Mouse (Mus musculus) urinary bladder, postnatal 14 days (tissue): ENCODE measurements around the gene Sbk3.

Experiments
- DNase-seq: peaks from one replicate; pipeline ENCODE4 v3.0.0; 2021; ENCODE audit warnings: low spot score

Sbk3 gene

DNA sequence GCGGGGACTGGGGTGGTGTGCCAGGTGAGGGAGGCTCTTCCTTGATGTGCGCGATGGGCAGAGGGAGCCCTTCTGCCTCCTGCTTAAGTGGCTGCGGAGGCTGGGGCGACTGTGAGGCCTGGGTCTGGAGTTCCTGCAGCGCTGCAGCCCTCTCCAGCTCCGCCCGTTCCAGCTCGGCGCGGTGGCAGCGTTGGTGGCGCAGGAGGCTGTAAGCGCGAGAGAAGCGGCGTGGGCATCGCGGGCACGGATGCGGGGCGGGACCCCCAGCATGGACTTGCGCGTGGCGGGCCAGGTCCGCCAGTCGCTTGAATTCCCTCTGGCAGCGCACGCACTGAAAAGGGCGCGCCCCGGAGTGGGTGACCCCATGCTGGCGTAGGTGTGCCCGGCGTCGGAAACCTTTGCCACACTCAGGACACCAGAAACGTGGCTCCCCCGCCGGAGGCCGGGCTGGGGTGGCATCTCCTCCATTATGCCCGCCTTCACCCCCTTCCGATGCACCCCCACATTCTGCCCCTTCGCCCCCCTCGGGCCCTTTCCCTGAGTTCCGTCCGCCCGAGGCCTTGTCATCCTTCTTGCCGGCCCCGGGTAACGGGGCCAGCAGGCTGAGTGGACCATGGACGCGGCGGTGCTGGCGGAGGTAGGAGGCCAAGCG, 22.5 kb upstream of the Sbk3 start:
- no peak for DNase-seq

DNA sequence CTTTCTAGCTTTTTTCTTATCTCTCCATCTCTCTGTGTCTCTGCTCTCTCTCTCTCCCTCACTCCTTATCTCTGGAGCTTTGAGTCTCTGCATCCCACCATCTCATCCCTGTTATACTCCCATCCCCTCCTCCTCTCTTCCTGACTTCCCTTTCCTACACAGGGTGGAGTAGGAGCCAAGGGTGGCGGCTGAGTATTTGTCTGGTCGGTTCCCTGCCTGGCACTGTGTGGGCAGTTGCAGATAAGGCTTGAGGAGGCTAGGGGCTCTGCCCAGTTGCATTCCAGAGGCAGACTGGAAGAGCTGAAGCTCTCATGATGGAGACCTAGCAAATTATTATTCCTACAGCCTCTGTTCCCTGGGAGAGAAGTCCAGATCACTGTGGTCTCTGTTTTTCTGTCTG, 17.3 kb upstream of the Sbk3 start:
- DNase-seq: no peak

DNA sequence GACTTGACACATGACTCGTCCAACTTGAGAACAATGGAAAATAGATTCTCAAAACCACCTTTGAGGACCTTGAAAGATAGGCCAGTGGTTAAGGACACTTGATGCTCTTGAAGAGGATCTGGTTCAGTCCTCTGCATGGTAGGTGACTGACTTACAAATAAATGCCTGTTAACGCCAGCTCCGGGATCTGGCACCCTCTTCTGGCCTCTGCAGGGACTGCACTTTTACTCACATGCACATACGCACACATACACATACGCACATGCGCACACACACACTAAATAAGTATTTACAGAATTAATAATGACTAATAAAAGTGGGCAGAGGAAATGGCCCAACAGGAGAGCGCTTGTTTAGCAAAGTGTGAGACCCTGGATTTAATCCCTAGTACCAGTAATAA, 5.9 kb upstream of the Sbk3 start:
- DNase-seq: no peak

DNA sequence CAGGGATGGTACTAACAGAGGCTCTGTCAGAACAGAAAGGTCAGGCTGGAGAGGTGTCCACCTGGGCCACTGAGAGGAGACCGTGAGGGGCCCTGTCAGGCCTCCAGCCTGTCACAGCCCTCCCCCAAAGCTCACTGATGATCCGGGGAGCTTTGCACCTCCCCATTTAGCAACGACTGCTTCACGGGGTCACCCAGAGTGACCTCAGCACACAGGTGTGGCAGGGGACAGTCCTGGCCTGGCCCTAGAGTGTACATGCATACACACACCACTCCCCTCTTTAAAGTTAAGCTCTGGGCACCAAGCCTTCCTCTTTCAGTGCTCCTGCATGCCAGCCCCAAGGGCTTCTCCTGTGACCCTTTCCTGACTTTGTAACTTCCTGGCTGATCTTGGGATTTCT, 4.5 kb upstream of the Sbk3 start:
- no peak for DNase-seq

DNA sequence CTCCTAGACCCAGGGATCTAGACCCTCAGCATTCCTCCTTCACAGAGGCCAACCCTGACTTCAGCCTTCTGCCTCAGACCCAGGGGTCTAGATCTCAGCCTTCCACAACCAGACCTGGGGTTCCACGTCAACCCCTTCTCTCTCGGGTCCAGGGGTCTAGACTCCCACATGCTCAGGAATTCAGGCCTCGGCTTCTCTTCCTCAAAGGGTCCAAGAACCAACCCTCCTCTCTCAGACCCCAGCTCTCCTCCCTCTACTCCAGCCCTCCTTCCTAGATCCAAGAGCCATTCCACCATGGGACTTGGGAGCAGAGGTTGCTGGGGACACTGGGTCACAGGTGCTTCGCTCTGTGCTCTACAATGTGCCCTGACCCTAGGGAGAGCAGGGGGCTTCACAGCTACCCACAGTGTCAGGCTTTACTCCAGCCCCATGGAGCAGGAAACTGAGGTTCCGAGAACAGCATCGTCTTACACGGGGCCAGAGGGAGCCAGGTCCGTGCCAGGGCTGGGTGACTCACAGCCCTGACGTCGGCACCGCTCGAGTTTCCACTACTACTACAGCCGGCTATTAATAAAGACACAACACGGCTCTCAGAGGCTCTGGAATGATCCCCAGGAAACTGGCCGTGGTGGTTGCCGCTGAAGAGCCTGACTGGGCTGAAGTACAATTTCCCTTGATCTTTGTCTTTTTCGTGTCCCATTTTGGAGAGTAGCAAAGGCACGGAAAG, 1.5 kb upstream of the Sbk3 start:
- DNase-seq: peak; percentile 51

DNA sequence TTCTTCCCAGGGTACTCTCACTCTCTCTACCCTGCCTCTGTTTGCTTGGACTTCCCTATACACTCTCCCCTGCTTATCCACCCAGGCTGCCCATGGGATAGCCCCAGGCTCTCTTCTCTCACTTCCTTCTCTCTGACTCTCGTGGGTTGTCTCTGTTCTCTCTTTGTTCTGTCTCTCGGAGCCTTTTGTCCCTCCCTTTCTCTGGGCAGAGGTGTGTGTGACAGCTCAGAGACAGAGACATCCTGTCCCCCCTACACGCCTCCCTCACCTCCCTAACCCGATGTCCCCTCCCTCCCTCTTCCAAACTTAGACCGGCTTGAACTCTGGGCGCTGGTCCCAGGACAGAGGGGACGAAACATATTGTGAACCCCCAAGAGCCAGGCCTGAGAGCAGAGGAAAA, 742 bp upstream of the Sbk3 start:
- no peak for DNase-seq

DNA sequence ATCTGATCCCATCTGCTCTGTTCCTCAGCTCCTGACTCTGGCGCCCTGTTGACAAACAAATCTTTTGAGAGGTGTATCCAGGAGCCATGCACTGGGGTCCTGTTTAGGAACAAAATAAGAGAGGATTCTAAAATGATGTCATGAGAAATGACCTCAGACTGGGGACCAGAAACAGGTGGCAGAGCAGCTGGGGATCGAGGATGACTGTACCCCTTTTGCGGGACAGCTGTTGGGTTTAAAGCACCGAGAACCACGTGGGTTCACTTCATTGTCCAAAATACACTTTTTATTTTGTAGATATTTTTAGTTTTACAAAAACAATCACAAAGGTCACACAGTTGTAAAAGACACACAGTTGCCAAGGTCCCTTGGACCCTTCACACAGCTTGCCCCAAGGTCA, 6.0 kb downstream of the Sbk3 start:
- no peak for DNase-seq

DNA sequence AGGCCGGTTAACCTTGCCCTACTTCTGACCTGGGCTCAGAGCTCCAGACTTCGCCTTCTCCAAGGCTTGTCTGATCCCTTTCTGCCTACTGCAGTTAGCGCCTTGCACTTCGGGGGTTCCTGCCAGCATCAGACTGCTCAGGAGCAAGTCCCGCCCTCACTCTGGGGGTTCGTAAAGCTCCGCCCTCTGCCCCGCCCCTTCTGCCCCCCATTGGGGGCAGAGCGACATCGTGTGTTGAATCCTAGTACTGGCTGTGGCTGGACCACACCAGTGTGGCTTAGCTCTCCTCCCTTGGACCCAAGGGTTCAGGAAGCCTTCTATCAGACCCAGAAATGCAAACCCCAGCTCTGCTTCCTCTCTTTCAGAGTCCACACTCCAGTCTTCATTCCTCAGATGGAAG, 6.7 kb downstream of the Sbk3 start, which contains the start of gene Sbk2:
Gene Sbk2, minus strand, starts transcription at position 135 of the 400 bp plus-strand sequence.
- peak; percentile 82 for DNase-seq

DNA sequence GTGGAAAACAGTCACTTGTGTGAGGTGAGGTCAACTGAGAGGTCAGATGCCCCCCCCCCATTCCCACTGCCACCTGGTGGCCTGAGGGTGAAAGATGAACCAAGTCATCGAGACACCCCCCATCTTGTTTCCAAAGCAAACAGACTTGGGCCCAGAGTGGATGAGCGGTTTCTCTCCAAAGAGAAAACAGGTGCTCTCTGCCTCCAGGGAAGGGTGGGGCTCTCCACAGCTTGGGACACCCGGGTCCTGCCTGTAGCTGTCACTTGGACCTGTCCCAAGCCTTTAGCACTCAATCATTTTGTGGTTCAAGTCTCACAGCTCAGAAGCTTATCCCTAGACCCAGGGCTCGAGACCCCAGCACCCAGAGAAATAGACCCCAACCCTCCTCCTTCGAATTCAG, 7.4 kb downstream of the Sbk3 start:
- no peak for DNase-seq

DNA sequence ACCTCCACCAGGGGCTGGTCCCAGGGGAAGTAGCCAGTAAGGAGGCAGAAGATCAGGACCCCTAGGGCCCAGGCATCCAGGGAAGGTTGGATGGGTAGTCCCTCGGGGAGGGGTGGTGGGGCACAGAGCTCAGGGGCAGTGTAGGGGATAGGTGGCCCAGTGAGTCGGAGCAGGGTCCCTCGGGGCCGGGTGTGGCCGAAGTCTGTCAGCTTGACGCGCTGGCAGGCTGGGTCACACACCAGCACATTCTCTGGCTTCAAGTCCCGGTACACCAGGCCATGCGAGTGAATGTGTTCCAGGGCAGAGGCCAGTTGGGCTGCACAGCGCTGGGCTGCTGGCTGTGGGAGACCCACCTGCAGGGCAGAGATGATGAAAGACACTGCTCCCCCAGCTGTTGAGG, 13.6 kb downstream of the Sbk3 start:
- no peak for DNase-seq

DNA sequence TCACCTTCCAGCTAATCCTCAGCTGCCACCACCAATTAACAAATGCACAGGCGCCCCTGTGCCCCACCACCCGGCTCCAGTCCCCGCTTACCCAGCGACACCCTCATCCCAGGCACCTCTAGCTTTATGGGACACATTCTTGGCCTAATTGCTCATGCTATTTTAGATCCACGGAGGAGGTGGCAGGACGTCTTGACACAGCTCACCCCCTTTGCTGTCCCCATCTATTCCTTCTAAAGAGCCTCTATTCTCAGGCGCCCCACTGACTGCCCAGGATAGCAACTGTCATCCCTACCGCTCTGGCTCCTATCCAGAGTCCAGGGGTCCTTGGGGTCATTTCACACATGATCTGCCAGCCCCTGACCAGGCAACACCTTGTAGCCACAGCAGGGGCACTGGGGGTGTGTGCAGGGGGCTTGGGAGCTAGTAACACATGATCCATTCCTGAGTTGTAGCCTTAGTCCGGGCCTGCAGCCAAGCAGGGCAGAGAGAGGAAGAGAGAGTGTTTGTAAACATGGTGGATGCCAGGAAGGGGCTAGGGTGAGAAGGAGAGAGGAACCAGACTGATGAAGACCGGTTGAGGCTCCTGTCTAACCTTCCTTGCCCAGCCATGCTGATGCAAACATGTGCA, 17.0 kb downstream of the Sbk3 start:
- no peak for DNase-seq

DNA sequence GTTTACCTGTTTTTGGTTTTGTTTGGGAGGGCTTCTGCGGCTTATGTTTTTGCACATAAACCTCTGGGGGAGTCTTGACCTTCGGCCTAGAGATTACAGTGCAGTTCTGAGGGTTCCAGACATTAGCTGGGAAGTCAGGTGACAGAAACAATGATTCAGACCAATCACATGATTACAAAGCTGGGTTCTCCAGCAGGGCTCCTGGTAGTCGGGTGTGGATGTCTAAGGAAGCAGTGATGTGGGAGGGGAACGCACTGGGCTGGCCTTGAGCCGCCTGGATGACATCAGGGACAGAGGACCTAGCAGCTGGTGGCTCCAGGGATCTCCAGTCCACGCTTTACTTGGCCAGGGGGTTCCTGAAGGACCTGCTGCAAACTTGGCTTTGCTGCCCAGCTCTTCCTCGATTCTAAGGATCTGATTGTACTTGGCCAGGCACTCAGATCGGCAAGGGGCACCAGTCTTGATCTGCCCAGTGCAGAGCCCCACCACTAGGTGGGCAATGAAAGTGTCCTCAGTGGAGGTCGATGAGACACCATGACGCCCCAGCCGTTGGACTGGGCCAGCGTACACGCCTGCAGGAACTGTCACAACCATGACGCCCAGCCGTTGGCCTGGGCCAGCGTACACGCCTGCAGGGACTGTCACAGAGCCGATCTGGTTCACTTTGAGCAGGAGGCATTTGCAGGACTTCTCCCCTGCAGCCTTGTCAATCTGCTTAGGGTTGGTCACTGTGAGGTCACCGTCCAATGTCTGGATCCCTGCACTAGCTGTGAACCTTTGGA, 20.2 kb downstream of the Sbk3 start:
- DNase-seq: no peak

DNA sequence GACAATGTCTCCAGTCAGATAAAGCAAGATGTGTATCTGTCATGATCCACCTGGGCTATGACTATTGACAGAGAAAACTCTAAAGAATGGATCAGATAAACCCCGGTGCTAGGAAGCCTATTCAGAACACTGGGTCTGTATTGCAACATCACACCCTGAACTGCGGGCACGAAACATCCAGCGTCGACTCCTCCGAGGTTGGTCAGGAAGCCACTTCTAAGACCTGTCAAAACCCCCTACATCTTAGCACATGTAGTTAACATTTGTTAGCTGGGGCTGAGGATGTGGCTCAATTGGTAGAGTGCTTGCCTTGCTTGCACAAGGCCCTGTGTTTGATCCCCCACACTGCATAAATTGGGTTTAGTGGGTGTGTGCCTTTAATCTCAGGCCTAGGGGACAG, 22.6 kb downstream of the Sbk3 start:
- no peak for DNase-seq

DNA sequence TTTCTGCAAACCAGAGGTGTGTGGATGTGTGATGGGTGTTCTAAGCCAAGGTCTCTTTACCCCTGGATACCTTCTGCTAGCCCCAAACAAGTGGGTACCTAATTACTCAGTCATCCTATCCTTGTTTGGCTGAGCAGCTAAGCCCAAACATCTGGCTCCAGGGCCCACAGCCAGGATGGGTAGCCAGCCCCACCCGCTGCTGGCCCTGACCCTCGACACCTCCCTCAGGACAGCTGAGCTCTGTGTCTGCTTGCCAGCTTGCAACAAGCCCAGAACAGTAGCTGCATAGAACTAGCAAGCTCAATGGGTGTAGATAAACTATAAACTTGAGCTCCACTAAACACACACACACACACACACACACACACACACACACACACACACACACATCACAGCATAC, 23.1 kb downstream of the Sbk3 start:
- DNase-seq: peak; percentile 33

DNA sequence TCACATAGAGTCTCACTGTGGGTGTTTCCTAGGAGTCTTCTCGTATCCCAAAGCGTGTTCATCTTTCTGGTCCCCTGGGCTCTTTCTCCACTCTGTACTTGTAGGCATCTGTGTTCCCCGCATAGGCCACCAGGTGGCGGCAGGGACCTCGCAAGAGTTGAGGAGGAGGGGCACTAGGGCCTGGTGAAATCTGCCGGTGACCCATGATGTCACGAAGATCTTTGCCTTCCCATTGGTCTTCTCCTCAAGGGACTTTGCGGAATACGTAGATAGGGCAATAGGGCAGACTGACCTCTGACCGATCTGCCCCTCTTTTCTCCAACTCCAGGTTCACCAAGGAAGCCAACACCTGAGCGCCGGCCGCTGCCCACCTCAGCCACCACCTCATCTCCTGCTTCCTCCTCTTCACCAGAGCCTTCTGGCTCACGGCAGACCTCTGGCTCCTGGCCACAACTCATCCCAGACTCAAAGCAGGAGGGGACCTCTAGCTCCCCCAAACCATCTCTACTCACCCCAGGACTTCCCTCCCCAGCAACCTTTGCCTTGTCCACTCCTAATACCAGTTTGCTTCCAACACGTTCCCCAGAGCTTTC, 27.6 kb downstream of the Sbk3 start:
- peak; percentile 94 for DNase-seq

DNA sequence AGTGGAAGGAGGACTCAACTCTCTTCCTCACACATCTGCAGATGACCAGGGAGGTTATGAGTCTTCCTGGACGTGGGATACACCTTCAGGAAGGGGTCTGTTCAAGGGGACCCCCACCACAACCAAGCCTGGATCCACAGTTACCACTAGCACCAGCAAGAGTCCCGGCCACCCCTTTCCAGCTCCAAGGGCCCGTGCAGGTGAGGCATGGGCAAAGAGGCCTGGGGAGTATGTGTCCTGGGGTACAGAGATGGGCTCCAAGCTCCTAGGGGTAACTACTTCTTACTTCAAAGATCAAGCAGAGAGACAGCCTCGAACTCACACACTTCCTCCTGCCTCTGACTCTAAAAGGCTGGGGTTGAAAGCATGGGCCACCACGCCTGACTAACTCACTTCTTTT, 28.3 kb downstream of the Sbk3 start:
- DNase-seq: no peak

DNA sequence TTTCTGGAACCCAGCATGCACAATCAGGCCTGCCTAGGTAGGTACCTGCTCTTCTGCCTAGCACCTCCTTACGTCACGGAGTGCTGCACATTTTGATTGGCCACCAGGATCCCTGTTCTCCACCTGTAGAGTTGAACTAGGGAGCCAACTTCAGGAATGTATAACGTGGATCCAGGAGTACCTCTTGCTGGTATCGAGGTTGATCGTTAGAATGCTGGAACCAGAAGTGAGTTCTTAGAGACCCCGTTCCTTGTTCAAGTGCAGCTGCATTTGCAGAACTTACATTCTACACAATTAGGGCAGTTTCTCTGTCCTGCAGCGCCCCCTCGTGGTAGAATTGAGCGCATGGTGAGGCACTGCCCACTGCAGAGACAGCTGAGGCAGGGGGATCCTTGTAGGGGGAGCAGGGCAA, 30.9 kb downstream of the Sbk3 start:
- peak; percentile 84 for DNase-seq

DNA sequence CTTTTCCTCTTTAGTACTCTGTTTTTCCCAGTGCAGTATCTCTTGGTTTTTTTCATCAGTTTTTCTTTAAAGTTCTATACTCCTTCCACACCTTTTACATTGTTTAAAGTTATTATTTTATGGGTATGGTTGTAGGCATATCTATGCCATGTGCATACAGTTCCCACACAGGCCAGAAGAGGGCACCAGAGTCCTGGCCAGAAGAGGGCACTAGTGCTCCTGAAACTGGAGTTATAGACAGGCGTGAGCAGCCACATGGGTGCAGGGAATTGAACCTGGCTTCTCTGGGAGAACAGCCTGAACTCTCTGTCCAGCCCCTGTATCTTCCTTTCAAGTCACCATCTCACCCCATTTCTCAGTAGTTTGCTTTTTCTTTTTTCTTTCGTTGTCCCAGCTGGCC, 32.5 kb downstream of the Sbk3 start:
- peak; percentile 83 for DNase-seq

DNA sequence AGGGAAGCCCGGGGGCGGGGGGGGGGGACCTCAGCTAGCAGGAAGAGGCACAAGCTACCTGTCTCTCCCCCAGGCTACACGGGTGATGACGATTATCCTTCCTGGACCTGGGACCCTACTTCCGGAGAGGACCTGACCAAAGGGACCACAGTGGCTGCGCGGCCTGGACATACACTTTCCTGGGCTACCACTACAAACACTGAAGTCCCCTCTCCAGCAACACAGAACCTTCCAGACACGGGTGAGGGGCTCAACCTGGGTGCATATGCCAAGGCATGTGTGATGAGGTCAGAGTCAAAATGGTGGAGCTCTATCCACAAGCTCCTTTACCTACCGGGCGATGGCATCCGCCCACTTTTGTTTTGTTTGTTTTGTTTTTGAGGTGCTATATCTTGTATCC, 33.6 kb downstream of the Sbk3 start:
- DNase-seq: no peak

DNA sequence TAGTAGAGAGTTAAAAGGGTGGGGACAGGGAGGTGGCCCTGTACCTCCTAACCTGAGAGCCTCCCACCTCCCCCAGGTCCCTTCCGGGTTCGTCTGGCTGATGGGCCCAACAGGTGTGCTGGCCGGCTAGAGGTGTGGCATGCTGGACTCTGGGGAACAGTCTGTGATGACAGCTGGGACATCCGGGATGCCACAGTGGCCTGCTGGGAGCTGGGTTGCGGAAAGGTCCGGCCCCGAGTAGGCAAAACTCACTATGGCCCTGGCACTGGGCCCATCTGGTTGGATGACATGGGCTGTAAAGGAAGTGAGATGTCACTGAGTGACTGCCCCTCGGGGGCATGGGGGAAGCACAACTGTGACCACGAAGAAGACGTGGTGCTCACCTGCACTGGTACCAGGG, 34.1 kb downstream of the Sbk3 start:
- no peak for DNase-seq

DNA sequence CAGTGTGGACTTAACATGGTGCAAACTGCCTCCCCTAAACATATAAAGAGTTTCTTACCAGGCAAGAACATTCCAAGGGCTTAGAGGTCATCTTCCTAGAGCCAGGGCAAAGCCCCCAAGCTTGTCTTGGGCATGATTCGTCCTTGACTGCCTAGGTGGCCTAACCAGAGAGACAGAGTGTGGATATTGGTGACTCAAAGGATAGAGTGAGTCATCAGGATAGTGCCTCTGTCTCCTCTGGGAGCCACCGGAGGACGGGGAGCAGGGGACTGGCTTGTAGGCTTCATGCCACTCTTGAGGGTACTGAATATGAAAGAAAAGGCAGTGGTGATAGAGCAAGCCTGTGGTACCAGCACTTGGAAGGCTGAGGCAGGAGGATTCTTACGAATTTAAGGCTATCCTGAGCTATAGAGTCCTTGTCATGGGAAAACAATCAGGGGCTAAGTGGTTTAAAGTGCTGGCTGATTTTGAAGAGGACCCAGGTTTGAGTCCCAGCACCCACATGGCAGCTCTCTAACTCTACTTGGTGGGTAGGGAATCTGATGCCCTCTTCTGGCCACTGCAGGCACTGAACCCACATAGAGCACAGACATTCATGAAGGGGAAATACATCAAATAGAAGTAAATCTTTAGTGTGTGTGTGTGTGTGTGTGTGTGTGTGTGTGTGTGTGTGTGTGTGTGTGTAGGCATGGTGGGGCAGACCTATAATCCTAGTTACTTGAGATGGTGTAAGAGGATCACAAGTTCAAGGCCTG, 36.6 kb downstream of the Sbk3 start:
- no peak for DNase-seq

DNA sequence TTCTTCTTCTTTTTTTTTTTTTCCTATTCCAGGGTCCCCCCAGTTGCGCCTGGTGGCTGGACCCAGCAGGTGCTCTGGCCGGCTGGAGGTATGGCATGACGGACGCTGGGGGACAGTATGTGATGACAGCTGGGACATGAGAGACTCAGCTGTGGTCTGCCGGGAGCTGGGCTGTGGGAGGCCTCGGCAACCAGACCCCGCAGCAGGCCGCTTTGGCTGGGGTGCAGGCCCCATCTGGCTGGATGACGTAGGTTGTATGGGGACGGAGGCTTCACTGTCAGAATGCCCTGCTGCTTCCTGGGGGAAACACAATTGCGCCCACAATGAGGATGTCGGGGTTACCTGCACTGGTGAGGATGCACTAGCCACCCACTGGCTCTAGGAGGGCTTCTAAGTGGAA, 37.9 kb downstream of the Sbk3 start:
- no peak for DNase-seq
